ENCODE assay signal across 8 mouse cellular contexts in genomic region chr8:72239499-72240402, GRCm38 (mm10). TPM values are rescaled to one million over a fixed set of nuclear protein-coding genes. Genes with fewer than 3 reads are reported as not detected.
DNase-seq lines count a peak whose midpoint lies in the region; ATAC-seq lines count a peak whose summit lies in the region.

Gene Ap1m1 (plus strand): TSS chr8:72240018.

- H3K4me2 ChIP-seq in hindbrain, embryonic 15.5 days, result peak within 1 kb of the TSS; percentile 72

- H3K9me3 ChIP-seq in hindbrain, embryonic 15.5 days, result no peaks in the 10 kb centered on the region

- peak; percentile 96 for ATAC-seq in hindbrain, embryonic 15.5 days (ENCODE audit: low FRiP score, low read depth)

- peak within 1 kb of the TSS; percentile 62 for H3K9ac ChIP-seq in hindbrain, embryonic 15.5 days

- peak; percentile 97 for DNase-seq in T-cell, adult 2 months (ENCODE audit: low spot score)
- peak; percentile 97 to 99 for DNase-seq in cerebellum, postnatal 36 days
- peak; percentile 98 for DNase-seq in frontal cortex, postnatal 36 days (ENCODE audit: low spot score in 2 of 2)
- peak; percentile 97 for DNase-seq in left cerebral cortex, adult 11 months (ENCODE audit: low spot score)
- DNase-seq in lung, postnatal 4 days, result peak; percentile 98 to 99
- peak; percentile 98 for DNase-seq in retina, postnatal 7 days (ENCODE audit: low read depth, low spot score)
- DNase-seq in urinary bladder, adult 2 months (ENCODE audit: low spot score), result peak; percentile 90

- peak within 1 kb of the TSS; percentile 61 for H3K4me3 ChIP-seq in hindbrain, embryonic 15.5 days

- under 1% methylated on average over 54 of the region's 54 CpGs for WGBS in hindbrain, embryonic 15.5 days

- H3K27me3 ChIP-seq in hindbrain, embryonic 15.5 days, result no peaks in the 10 kb centered on the region

- H3K4me1 ChIP-seq in hindbrain, embryonic 15.5 days (replicated peaks), result peaks cover 21% of the 10 kb centered on the region

- H3K27ac ChIP-seq in hindbrain, embryonic 15.5 days (replicated peaks), result peak within 1 kb of the TSS; percentile 96

- H3K36me3 ChIP-seq in hindbrain, embryonic 15.5 days, result 0 out of 2 replicates have a peak, but pooled peaks cover 5% of the 10 kb centered on the region

RNA-seq across cellular contexts. Expression of gene Ap1m1, which starts in this region (rescaled TPM):
- polyA plus RNA-seq in hindbrain, embryonic 15.5 days (2015; fragmentation: Nextera tagmentation; extraction: Ambion mirVana), result 238 and 278 TPM in 2 replicates
- polyA plus RNA-seq in urinary bladder, adult 2 months (2012; rRNA removed), result 75.1 TPM in 2 replicates

Comparison
In these comparisons a context has a peak if more than half of its experiments do, and no peak if none do; other contexts are left out.
1. Peak in every context shown above with its lines: DNase-seq, ATAC-seq, H3K4me3 ChIP-seq and H3K27ac ChIP-seq.